Mouse (Mus musculus) E14TG2a.4 (cell line): Measurements from ENCODE around the gene Pnliprp2.

ENCODE experiments used
- CTCF ChIP-seq: conservative IDR thresholded peaks from 2 replicates; pipeline ENCODE4 v1.5.1; 2014; ENCODE audit warnings: low read length
- NANOG ChIP-seq: IDR thresholded peaks from 2 replicates; pipeline ENCODE4 v1.6.1; 2014; ENCODE audit warnings: borderline replicate concordance, low read length, mixed read lengths

DNA sequence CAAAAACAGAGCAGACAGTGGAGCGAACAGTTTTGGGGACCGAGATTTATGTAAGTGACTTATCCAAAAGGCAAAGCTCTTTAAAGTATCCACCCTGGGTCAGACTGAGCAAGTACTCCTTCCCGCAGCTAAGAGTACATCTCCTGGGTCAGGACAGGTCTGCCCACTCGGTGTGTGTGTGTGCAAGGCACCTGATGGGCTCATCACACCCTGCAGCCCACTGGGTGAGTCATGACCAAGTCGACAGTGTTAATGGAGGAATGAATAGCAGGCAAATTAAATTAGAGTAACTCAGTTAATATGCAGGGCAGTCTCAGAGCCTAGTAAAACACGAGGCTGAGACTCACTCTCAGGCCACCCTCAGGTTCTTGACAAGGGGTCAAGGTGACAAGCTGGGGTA lies 49.3 kb downstream of the Pnliprp2 start:
- TF ChIP-seq CTCF (no peak), NANOG (no peak)
